Mouse (Mus musculus) testis, postnatal 14 days (tissue): ENCODE measurements around the gene Jph3.

Experiments used
- DNase-seq: peaks from one replicate; pipeline ENCODE4 v3.0.0; 2021; ENCODE audit warnings: low spot score

Jph3 gene

GRCm38 (mm10) chr8:121832061-121832460 lies 102.6 kb downstream of the Jph3 start:
- DNase-seq: no peak

GRCm38 (mm10) chr8:121832503-121832902 lies 103.1 kb downstream of the Jph3 start:
- no peak for DNase-seq

DNA sequence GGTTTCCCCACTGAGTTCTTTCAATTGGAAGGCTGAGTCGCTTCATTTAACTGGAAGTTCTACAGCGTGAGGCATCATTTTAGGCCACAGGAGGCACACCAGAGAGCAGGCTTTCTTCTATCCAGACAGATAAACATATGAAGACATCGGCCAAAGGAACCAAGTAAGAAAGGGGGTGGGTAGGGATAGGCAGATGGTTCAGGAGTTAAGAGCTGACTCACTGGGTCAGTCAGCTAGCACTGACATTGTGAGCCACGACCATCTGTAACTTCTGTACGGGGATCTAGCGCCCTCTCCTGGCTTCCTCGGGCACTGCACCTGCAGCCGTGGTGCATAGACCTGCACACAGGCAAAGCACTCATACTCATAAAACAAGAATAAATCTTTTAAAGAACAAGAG lies 111.8 kb downstream of the Jph3 start:
- DNase-seq: peak; percentile 59

GRCm38 (mm10) chr8:121842064-121842955 lies 112.9 kb downstream of the Jph3 start:
- DNase-seq: no peak

DNA sequence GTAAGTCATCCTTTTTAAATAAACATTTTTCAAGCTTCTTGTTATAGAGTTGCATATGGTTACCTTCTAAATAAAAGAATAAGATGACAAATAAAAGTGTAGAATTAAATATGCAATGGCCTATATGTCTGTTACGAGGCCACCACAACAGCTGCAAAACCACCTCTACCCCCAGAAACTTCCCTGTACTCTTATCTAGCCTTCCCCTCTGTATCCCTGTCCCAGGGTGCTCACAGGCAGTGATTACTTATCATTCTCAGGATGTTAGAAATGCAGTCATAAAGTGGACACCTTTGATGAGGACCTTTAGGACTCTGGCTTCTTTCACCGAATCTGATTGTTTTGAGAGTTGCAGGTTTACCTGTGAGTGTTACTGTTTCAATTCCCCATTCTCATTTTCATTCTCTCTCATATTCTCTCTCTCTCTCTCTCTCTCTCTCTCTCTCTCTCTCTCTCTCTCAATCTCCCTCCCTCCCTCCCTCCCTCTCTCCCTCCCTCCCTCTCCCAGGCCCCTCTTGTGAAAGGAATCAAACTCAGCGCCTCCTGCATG lies 113.8 kb downstream of the Jph3 start:
- DNase-seq: no peak
